Mouse (Mus musculus) ovary, adult 10 weeks (tissue): Measurements from ENCODE around the gene Gm20594. TPM values are rescaled to one million over a fixed set of nuclear protein-coding genes. Genes with fewer than 3 reads are reported as not detected.

Source experiments
- polyA plus RNA-seq: library from polyadenylated mRNA; stranded (reverse); fragments of 350-450 nt; fragmentation: Illumina TruSeq; extraction: RNeasy Lipid Tissue Mini Kit (QIAGEN cat#74804); gene quantifications from one replicate; pipeline ENCODE4 v1.2.3, GENCODE M21; 2014

Gm20594 gene
- not detected for polyA plus RNA-seq

GRCm38 (mm10) chr6:79817616-79818015 lies at the start of gene Gm20594:
TSS of gene Gm20594 (plus strand) at chr6:79817916.

Other genes with a start within 250 kb of the Gm20594 start
- gene Lrrtm4, start 201.0 kb downstream of the Gm20594 start, polyA plus RNA-seq: 0.23 TPM